ENCODE assay signal across 14 mouse cellular contexts in genomic region chr3:34662008-34662711, GRCm38 (mm10). TPM values are rescaled to one million over a fixed set of nuclear protein-coding genes. Genes with fewer than 3 reads are reported as not detected.
DNase-seq lines count a peak whose midpoint lies in the region; ATAC-seq and TF ChIP-seq lines count a peak whose summit lies in the region.
"Had no signal": no experiment of that assay in that cellular context is flagged by ENCODE, and none has a peak within 500 bp of the region (broad histone marks: within the 10 kb centered on the region; RNA-seq: fewer than 3 reads in every experiment).

No protein-coding gene starts in this region.

- no peak for TF ChIP-seq EP300 in stomach, postnatal 0 days (optimal IDR thresholded peaks at IDR 0.05)

- H3K4me3 ChIP-seq in hindbrain, embryonic 10.5 days, result peak overlapping the region; percentile 68
- H3K4me3 ChIP-seq in midbrain, embryonic 16.5 days (ENCODE audit: low read depth, low read length), result peak overlapping the region; percentile 1; the same call in 1 of the 2 replicates
- peak overlapping the region; percentile 48; the same call in 1 of the 2 replicates for H3K4me3 ChIP-seq in stomach, postnatal 0 days (ENCODE audit: low read depth, low read length)
- no peak overlapping the region for H3K4me3 ChIP-seq in lung, adult 2 months (replicated peaks; ENCODE audit: extremely low read depth, low read depth, low read length)
- H3K4me3 ChIP-seq: limb, embryonic 13.5 days had no signal

- peaks cover 98% of the 10 kb centered on the region for H3K4me1 ChIP-seq in hindbrain, embryonic 10.5 days (replicated peaks)
- peaks cover 18% of the 10 kb centered on the region for H3K4me1 ChIP-seq in midbrain, embryonic 16.5 days (ENCODE audit: control insufficient read depth, insufficient read depth, low read length)
- no peaks in the 10 kb centered on the region for H3K4me1 ChIP-seq in stomach, postnatal 0 days (replicated peaks; ENCODE audit: control insufficient read depth, insufficient read depth)
- H3K4me1 ChIP-seq in lung, adult 2 months (ENCODE audit: control insufficient read depth, insufficient read depth, low read length), result no peaks in the 10 kb centered on the region

- peak overlapping the region; percentile 69 for H3K4me2 ChIP-seq in midbrain, embryonic 16.5 days (ENCODE audit: low read length)
- H3K4me2 ChIP-seq in stomach, postnatal 0 days (replicated peaks; ENCODE audit: low read depth), result peak overlapping the region; percentile 68
- H3K4me2 ChIP-seq: limb, embryonic 13.5 days had no signal

- no peaks in the 10 kb centered on the region for H3K9me3 ChIP-seq in hindbrain, embryonic 10.5 days
- no peaks in the 10 kb centered on the region for H3K9me3 ChIP-seq in midbrain, embryonic 16.5 days (replicated peaks; ENCODE audit: control insufficient read depth, low read length, poor library complexity, severe bottlenecking)
- H3K9me3 ChIP-seq in stomach, postnatal 0 days (ENCODE audit: control insufficient read depth, low read length), result no peaks in the 10 kb centered on the region
- H3K9me3 ChIP-seq: heart, embryonic 10.5 days; limb, embryonic 13.5 days had no signal

- H3K27me3 ChIP-seq in hindbrain, embryonic 10.5 days (ENCODE audit: insufficient read depth, poor library complexity, severe bottlenecking), result peaks cover 72% of the 10 kb centered on the region
- H3K27me3 ChIP-seq in midbrain, embryonic 16.5 days (ENCODE audit: control insufficient read depth, insufficient read depth, low read depth, low read length), result peaks cover 27% of the 10 kb centered on the region
- H3K27me3 ChIP-seq in stomach, postnatal 0 days (ENCODE audit: control insufficient read depth, insufficient read depth, low read length), result peaks cover 8% of the 10 kb centered on the region; the same call in 1 of the 2 replicates

- no peak overlapping the region; the same call in 1 of the 2 replicates for H3K9ac ChIP-seq in midbrain, embryonic 16.5 days (ENCODE audit: low read depth, low read length)
- no peak overlapping the region for H3K9ac ChIP-seq in stomach, postnatal 0 days (ENCODE audit: low read length)
- H3K9ac ChIP-seq: limb, embryonic 13.5 days had no signal

- H3K36me3 ChIP-seq in hindbrain, embryonic 10.5 days, result peaks cover 8% of the 10 kb centered on the region
- no peaks in the 10 kb centered on the region for H3K36me3 ChIP-seq in midbrain, embryonic 16.5 days (ENCODE audit: control insufficient read depth, insufficient read depth, low read length)
- no peaks in the 10 kb centered on the region for H3K36me3 ChIP-seq in stomach, postnatal 0 days (ENCODE audit: control insufficient read depth, insufficient read depth, low read length)
- H3K36me3 ChIP-seq: heart, embryonic 10.5 days; limb, embryonic 13.5 days had no signal

- TF ChIP-seq POLR2A in lung, adult 2 months (IDR thresholded peaks at IDR 0.05; ENCODE audit: borderline replicate concordance, extremely low read depth, low read depth, low read length), result no peak

- DNase-seq in layer of hippocampus, postnatal 10 days (ENCODE audit: low spot score in 2 of 2), result peak; percentile 30 to 37
- no peak for DNase-seq in layer of hippocampus, adult 8-10 months (ENCODE audit: low spot score in 2 of 2)
- peak; percentile 61 for DNase-seq in hindbrain, embryonic 10.5 days (ENCODE audit: low spot score)
- DNase-seq in stomach, postnatal 0 days (ENCODE audit: low spot score), result no peak
- no peak for DNase-seq in lung, adult 2 months
- no peak for DNase-seq in right cerebral cortex, postnatal 36 days (ENCODE audit: low spot score in 2 of 2)
- DNase-seq in c-Kit-positive CD71-positive TER-119-positive erythroid progenitor cells, embryonic 14.5 days (ENCODE audit: low spot score), result no peak
- DNase-seq: cerebellum, adult 9-11 months; thymus, postnatal 14 days had no signal

- no peak for ATAC-seq in midbrain, embryonic 16.5 days
- ATAC-seq in stomach, postnatal 0 days (ENCODE audit: low FRiP score, low TSS enrichment), result no peak
- ATAC-seq: Patski had no signal

- TF ChIP-seq CTCF in stomach, postnatal 0 days (IDR thresholded peaks at IDR 0.05; ENCODE audit: low read depth), result no peak
- TF ChIP-seq CTCF in lung, adult 2 months (IDR thresholded peaks at IDR 0.05; ENCODE audit: insufficient read depth, low read length), result no peak

- 2% methylated on average over 15 of the region's 15 CpGs for WGBS in hindbrain, embryonic 10.5 days
- 5% methylated on average over 15 of the region's 15 CpGs for WGBS in midbrain, embryonic 16.5 days
- WGBS in stomach, postnatal 0 days, result 24% methylated on average over 15 of the region's 15 CpGs
- WGBS in lung, adult 2 months, result 13% methylated on average over 15 of the region's 15 CpGs

- H3K27ac ChIP-seq in hindbrain, embryonic 10.5 days, result peak overlapping the region; percentile 97
- H3K27ac ChIP-seq in midbrain, embryonic 16.5 days (ENCODE audit: low read length), result peak overlapping the region; percentile 91
- H3K27ac ChIP-seq in stomach, postnatal 0 days (replicated peaks), result peak overlapping the region; percentile 95
- H3K27ac ChIP-seq: heart, embryonic 10.5 days; limb, embryonic 13.5 days had no signal

RNA-seq across cellular contexts. Expression of gene Sox2, which starts 12.0 kb away (rescaled TPM):
- total RNA-seq in layer of hippocampus, postnatal 10 days (2021), result 10 to 100 TPM; 50.8 to 52.7 TPM
- total RNA-seq in layer of hippocampus, adult 8-10 months (2022), result 10 to 100 TPM; 38.6 to 47.2 (median 43.5) TPM
- polyA plus RNA-seq in hindbrain, embryonic 10.5 days (2016; fragmentation: Nextera tagmentation; extraction: Ambion mirVana), result 23.4 and 24.2 TPM in 2 replicates
- polyA plus RNA-seq in midbrain, embryonic 16.5 days (2015; fragmentation: Nextera tagmentation; extraction: Ambion mirVana), result 14.3 and 22.2 TPM in 2 replicates
- polyA plus RNA-seq in stomach, postnatal 0 days (2015; fragmentation: Nextera tagmentation; extraction: Ambion mirVana), result 11.6 and 14.7 TPM in 2 replicates
- polyA plus RNA-seq in lung, adult 2 months (2012; rRNA removed), result 14.2 and 16.0 TPM in 2 replicates
- polyA plus RNA-seq: small intestine, adult 2 months had no signal

Comparison
In these comparisons a context has a peak if more than half of its experiments do, and no peak if none do; other contexts are left out.
1. DNase-seq: peak in layer of hippocampus, postnatal 10 days (2 of 2) and hindbrain, embryonic 10.5 days (single experiment); none in layer of hippocampus, adult 8-10 months (0 of 2), stomach, postnatal 0 days (single experiment), lung, adult 2 months (single experiment), right cerebral cortex, postnatal 36 days (0 of 2) and c-Kit-positive CD71-positive TER-119-positive erythroid progenitor cells, embryonic 14.5 days (single experiment).
2. Peak in every context shown above with its lines, with median percentiles within 50 percentile points of each other: H3K27ac ChIP-seq.